Mouse (Mus musculus) heart, embryonic 11.5 days (tissue): ENCODE measurements at regions not wholly inside any gene's neighbourhood (a gene's known extent, or its start where the extent isn't known, plus 50 kb on each side); places are given as distances from the start of the nearest gene placed in this dataset.

Experiments used
- ATAC-seq: fragments of 200-750 bp; cut with Nextera tagmentation; replicated peaks from 2 replicates; pipeline ENCODE4 v1.8.0; 2017; ENCODE audit warnings: moderate library complexity; ENCODE audit not compliant: insufficient number of reproducible peaks, low FRiP score, low TSS enrichment
- H3K27ac ChIP-seq: fragments of 300-500 bp; sonication (generic); 2 replicates; pipeline ENCODE4 v1.5.1; 2014; ENCODE audit warnings: mild to moderate bottlenecking, low read depth, low read length
- H3K27me3 ChIP-seq: fragments of 300-500 bp; sonication (generic); 2 replicates; pipeline ENCODE4 v1.6.1; 2014; ENCODE audit warnings: mild to moderate bottlenecking, low read length, mixed read lengths; ENCODE audit not compliant: control insufficient read depth, insufficient read depth
- H3K36me3 ChIP-seq: fragments of 300-500 bp; sonication (generic); 2 replicates; pipeline ENCODE4 v1.6.1; 2014; ENCODE audit warnings: mild to moderate bottlenecking, low read length, moderate library complexity, mixed read lengths; ENCODE audit not compliant: control insufficient read depth, insufficient read depth
- H3K4me1 ChIP-seq: fragments of 300-500 bp; sonication (generic); 2 replicates; pipeline ENCODE4 v1.6.1; 2014; ENCODE audit warnings: low read length; ENCODE audit not compliant: control insufficient read depth, insufficient read depth
- H3K4me2 ChIP-seq: fragments of 300-500 bp; sonication (generic); 2 replicates; pipeline ENCODE4 v1.6.1; 2014; ENCODE audit warnings: mild to moderate bottlenecking, moderate library complexity
- H3K4me3 ChIP-seq: fragments of 300-500 bp; sonication (generic); 2 replicates; pipeline ENCODE4 v1.5.1; 2014; ENCODE audit warnings: low read depth, low read length
- H3K9ac ChIP-seq: fragments of 300-500 bp; sonication (generic); 2 replicates; pipeline ENCODE4 v1.6.1; 2014; ENCODE audit warnings: mild to moderate bottlenecking, low read depth, low read length, moderate library complexity
- H3K9me3 ChIP-seq: fragments of 300-500 bp; sonication (generic); replicated peaks from 2 replicates; pipeline ENCODE4 v1.6.1; 2016; ENCODE audit warnings: low read length; ENCODE audit not compliant: control insufficient read depth
- WGBS: fragments of 180-500 bp; shearing (Covaris S2); extraction: QIAGEN DNeasy Blood & Tissue Kit; methylation state at CpG from one replicate; pipeline ENCODE4 v1.1.7; 2014; ENCODE audit not compliant: insufficient replicate concordance; 5-methylcytosine and 5-hydroxymethylcytosine counted together

DNA sequence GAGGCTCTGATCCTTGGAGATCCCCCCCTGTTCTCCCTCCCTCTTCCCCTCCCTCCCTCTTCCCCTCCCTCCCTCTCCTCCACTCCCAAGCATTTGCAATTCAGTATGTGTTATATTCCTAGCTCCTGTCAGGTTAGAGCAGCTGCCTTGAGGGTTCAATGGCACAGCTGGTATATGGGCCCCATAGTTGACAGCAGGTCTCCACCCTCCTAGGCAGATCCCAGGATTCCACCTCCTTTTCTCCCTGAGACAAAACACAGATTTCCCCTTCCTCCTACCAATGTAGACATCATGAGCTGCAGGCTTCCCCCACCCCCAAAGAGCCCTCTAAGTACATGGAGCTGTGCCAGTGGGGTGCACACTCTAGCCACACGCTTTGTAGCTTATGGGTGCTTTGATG, 137.8 kb downstream of the Unc5cl start:
- H3K9me3 ChIP-seq = no peaks in the 10 kb centered on the region
- no peak overlapping the region for H3K9ac ChIP-seq
- no peak overlapping the region for H3K4me2 ChIP-seq
- H3K4me3 ChIP-seq = no peak overlapping the region
- no peaks in the 10 kb centered on the region for H3K27me3 ChIP-seq
- no peak overlapping the region for H3K27ac ChIP-seq
- no peak for ATAC-seq
- H3K36me3 ChIP-seq = no peaks in the 10 kb centered on the region
- no peaks in the 10 kb centered on the region for H3K4me1 ChIP-seq
- WGBS = 82% methylated on average over 1 of the region's 1 CpGs

DNA sequence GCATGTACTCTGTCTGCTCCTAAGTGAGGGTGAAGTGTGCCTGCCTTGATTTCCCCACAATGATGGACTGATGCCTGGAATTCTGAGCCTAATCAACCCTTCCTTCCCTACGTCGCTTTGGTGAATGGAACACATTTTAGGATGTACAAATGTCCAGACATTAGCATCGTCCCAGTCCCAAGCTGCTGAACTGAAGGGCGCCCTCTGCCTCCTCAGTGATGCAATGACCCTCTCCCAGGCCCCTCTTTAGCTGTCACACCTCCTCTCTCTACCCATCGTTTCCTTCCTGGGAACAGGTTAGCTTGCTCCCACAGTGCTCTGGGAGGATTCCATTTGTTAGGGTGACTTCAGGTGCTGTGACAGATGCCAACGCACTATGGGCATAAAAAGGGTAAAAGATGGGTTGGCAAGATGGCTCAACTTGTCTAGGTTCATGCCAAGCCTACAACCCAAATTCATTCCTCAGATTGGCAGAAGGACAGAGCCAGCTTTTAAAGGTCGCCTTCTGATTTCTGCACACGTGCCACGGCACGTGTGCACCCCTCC, 140.8 kb downstream of the Unc5cl start:
- ATAC-seq = no peak
- Histone ChIP-seq H3K4me1 (no peaks in the 10 kb centered on the region; the same call in 1 of the 2 replicates), H3K4me3 (no peak overlapping the region), H3K9me3 (no peaks in the 10 kb centered on the region), H3K27ac (no peak overlapping the region), H3K27me3 (no peaks in the 10 kb centered on the region), H3K9ac (no peak overlapping the region), H3K4me2 (no peak overlapping the region), H3K36me3 (no peaks in the 10 kb centered on the region)
- WGBS = 71% methylated on average over 10 of the region's 10 CpGs

DNA sequence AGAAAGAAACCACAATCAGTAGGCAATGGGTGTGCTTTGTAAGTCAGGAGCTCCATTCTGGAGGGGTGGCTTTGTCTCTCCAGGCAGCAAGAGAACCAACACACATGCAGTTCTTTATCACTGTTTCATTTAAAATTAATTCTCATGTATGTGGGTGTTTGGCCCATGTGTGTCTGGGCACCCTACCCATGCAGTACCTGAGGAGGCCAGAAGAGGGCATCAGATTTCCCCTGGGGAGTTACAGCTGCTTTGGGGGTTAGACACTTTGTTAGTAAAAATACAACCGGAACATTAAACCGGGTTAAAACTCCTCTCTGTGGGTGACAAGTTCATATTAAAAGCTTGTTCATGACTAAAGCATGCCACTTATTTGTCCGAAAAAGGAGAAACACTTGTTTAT, 141.7 kb downstream of the Unc5cl start:
- Histone ChIP-seq H3K36me3 (no peaks in the 10 kb centered on the region), H3K9me3 (no peaks in the 10 kb centered on the region), H3K27me3 (0 out of 2 replicates have a peak, but pooled peaks cover 4% of the 10 kb centered on the region), H3K4me1 (no peaks in the 10 kb centered on the region; the same call in 1 of the 2 replicates), H3K27ac (no peak overlapping the region), H3K4me2 (no peak overlapping the region), H3K9ac (no peak overlapping the region), H3K4me3 (no peak overlapping the region)
- WGBS = 75% methylated on average over 3 of the region's 3 CpGs
- ATAC-seq = no peak

DNA sequence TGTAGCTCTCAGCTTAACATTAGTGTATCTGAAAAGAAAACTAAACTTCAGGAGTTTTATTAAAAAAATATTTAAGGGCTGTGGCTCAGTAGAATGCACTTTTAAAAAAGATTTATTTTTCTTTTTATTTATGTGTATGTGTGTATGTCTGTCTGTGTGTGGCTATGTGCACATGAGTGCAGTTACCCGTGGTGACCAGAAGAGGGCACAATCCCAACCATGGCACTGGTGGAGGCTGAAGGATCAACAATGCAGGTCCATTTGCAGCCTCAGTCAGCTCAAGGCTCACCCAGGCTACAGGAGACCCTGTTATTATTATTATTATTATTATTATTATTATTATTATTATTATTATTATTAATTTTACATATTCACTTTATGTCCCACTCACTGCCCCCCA, 142.6 kb downstream of the Unc5cl start:
- Histone ChIP-seq H3K4me1 (no peaks in the 10 kb centered on the region; the same call in 1 of the 2 replicates), H3K4me2 (no peak overlapping the region), H3K9me3 (no peaks in the 10 kb centered on the region), H3K9ac (no peak overlapping the region), H3K27ac (no peak overlapping the region), H3K36me3 (no peaks in the 10 kb centered on the region), H3K27me3 (0 out of 2 replicates have a peak, but pooled peaks cover 4% of the 10 kb centered on the region), H3K4me3 (no peak overlapping the region)
- WGBS = 85% methylated on average over 1 of the region's 1 CpGs
- no peak for ATAC-seq

DNA sequence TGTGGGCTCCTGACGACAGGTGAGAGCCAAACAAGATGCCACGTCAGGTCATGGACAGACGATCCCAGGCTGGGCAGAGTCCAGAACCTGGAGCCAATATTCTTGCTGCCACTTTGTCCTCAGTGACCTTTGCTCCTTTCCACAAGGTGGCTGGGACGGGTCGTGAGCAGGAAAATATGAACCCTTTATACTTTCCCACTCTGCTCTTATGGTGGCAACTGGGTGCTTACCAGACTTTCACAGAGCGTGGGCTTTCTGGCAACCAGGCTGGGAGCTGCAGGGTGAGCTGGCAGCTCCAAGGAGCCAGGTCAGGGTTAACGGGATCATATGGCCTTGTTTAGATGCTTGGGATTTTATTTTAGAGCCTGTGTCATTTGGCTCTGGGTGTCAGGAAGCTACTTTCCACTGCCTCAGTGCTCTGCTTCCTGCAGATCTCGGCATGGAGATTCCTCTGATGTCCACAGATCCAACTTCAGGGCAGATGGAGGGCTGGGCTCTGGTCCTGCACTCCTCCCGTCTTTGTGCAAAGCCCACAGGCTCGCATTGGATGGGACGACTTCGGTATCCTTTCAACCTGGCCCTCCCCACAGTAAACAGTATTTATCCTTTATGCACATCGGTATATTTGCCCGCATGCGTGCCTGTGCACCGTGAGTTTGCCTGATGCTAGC, 143.9 kb downstream of the Unc5cl start:
- WGBS = 76% methylated on average over 16 of the region's 16 CpGs
- H3K4me2 ChIP-seq = no peak overlapping the region
- no peaks in the 10 kb centered on the region for H3K36me3 ChIP-seq

DNA sequence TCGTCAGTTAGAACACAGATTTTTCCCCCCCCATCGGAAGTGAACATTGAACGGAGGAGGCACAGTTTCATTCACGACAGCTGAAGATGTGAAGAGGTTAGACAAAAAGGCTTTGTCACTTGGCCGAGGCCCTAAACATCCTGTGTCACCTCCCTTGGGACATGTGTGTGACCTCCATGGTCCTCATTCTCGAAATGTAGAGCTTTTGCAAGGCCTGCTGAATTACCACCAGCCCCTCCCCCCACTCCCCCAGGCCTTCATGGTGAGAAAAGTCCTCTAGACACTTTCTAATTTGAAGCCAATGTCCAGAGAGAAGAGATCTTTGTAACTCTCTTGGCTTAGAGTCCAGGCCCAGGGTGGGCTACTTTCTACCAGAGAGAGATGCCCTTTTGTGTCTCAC, 145.5 kb downstream of the Unc5cl start:
- Histone ChIP-seq H3K27ac (no peak overlapping the region), H3K27me3 (peaks cover 8% of the 10 kb centered on the region), H3K4me3 (no peak overlapping the region), H3K4me1 (no peaks in the 10 kb centered on the region; the same call in 1 of the 2 replicates), H3K36me3 (no peaks in the 10 kb centered on the region), H3K4me2 (no peak overlapping the region), H3K9me3 (no peaks in the 10 kb centered on the region), H3K9ac (no peak overlapping the region)
- 47% methylated on average over 6 of the region's 6 CpGs for WGBS
- ATAC-seq = no peak

More for the DNA sequence above, 143.9 kb downstream of the Unc5cl start:
- Histone ChIP-seq H3K4me1 (no peaks in the 10 kb centered on the region; the same call in 1 of the 2 replicates), H3K4me3 (no peak overlapping the region), H3K27me3 (peaks cover 7% of the 10 kb centered on the region), H3K9ac (no peak overlapping the region), H3K27ac (no peak overlapping the region), H3K9me3 (no peaks in the 10 kb centered on the region)
- no peak for ATAC-seq

DNA sequence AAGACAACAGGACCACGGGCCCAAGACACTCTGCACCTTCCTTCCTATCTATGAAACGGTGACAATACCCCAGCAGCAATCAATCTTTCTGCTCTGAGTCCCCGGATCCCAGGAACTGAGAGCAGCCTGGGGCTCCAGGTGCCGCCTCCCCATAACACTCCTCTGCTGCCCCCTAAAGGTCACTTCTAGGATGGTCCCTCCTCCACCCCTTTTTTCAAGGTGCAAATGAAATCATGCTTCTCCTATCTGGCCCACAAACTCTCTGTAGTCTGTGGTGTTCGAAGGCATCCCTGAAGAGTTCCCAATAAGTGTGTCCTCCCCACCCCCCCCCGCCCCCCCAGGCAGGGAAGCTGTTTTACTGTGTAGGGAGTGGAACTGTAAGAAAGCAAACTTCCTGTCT, 147.9 kb downstream of the Unc5cl start:
- no peak overlapping the region for H3K4me2 ChIP-seq
- H3K9me3 ChIP-seq = no peaks in the 10 kb centered on the region
- no peak for ATAC-seq
- H3K9ac ChIP-seq = no peak overlapping the region
- H3K27ac ChIP-seq = no peak overlapping the region
- H3K36me3 ChIP-seq = no peaks in the 10 kb centered on the region
- H3K27me3 ChIP-seq = peaks cover 8% of the 10 kb centered on the region
- 4% methylated on average over 6 of the region's 6 CpGs for WGBS
- no peak overlapping the region for H3K4me3 ChIP-seq
- H3K4me1 ChIP-seq = no peaks in the 10 kb centered on the region; the same call in 1 of the 2 replicates

DNA sequence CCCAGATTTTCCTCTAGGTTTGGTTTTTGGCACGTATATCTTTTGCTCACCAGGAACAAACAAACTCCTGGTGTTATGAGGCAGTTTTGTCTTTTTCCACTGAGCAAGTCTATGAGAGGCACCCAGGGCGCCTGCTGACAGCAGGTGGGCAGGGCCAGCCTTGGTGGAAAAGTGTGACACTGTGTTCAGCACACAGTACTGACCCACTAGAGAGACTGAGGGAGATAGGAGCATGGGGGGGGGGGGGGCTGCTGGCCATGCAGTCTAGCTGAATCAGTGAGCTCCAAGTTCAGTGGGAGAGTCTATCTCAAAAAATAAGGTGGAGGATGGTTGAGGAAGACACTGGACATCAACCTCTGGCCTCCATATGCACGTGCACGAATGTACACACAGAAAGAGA, 152.1 kb downstream of the Unc5cl start:
- Histone ChIP-seq H3K27ac (no peak overlapping the region), H3K4me3 (no peak overlapping the region), H3K9me3 (no peaks in the 10 kb centered on the region), H3K4me2 (no peak overlapping the region), H3K4me1 (no peaks in the 10 kb centered on the region), H3K27me3 (peaks cover 4% of the 10 kb centered on the region), H3K36me3 (no peaks in the 10 kb centered on the region), H3K9ac (no peak overlapping the region)
- 83% methylated on average over 4 of the region's 4 CpGs for WGBS
- no peak for ATAC-seq

DNA sequence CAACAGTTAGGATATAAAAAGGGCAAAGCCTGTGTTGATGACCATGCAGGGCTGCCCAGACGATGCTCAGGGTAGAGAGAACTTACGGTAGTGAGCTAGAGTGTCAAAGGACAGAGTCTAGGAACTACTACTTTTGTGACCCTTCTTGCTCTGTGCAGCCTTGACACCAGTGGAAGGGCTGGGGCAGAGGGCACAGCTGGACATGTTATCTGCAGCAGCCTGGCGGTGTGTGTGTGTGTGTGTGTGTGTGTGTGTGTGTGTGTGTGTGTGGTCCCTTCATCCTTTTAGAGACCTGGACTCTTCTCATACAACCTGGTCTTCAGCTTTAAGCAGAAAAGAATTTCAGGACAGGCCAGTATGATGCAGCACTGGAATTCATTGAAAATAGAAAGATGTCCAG, 153.6 kb downstream of the Unc5cl start:
- H3K9ac ChIP-seq = no peak overlapping the region

More for the DNA sequence above, 153.6 kb downstream of the Unc5cl start:
- Histone ChIP-seq H3K9me3 (no peaks in the 10 kb centered on the region), H3K36me3 (no peaks in the 10 kb centered on the region), H3K4me2 (no peak overlapping the region), H3K4me3 (no peak overlapping the region), H3K27me3 (peaks cover 4% of the 10 kb centered on the region), H3K4me1 (no peaks in the 10 kb centered on the region), H3K27ac (no peak overlapping the region)
- ATAC-seq = no peak
- WGBS = 65% methylated on average over 3 of the region's 3 CpGs
